ENCODE assay signal across 15 mouse cellular contexts in genomic region chr7:95810096-95810495, GRCm38 (mm10).
DNase-seq lines count a peak whose midpoint lies in the region; ATAC-seq and TF ChIP-seq lines count a peak whose summit lies in the region.
"Had no signal": no experiment of that assay in that cellular context is flagged by ENCODE, and none has a peak within 500 bp of the region (broad histone marks: within the 10 kb centered on the region; RNA-seq: fewer than 3 reads in every experiment).

No protein-coding gene starts in this region.

- no peaks in the 10 kb centered on the region for H3K9me3 ChIP-seq in embryonic facial prominence, embryonic 11.5 days (replicated peaks; ENCODE audit: control insufficient read depth, low read length)
- no peaks in the 10 kb centered on the region for H3K9me3 ChIP-seq in embryonic facial prominence, embryonic 10.5 days
- no peaks in the 10 kb centered on the region for H3K9me3 ChIP-seq in lung, embryonic 15.5 days
- H3K9me3 ChIP-seq: heart, embryonic 13.5 days; hindbrain, embryonic 15.5 days had no signal

- no peaks in the 10 kb centered on the region for H3K36me3 ChIP-seq in embryonic facial prominence, embryonic 11.5 days (replicated peaks; ENCODE audit: control insufficient read depth, insufficient read depth, low read depth, low read length)
- H3K36me3 ChIP-seq in embryonic facial prominence, embryonic 10.5 days (replicated peaks) = no peaks in the 10 kb centered on the region
- no peaks in the 10 kb centered on the region for H3K36me3 ChIP-seq in lung, embryonic 15.5 days
- H3K36me3 ChIP-seq: heart, embryonic 13.5 days; hindbrain, embryonic 15.5 days had no signal

- H3K9ac ChIP-seq in embryonic facial prominence, embryonic 11.5 days (replicated peaks; ENCODE audit: low read length) = no peak overlapping the region
- H3K9ac ChIP-seq in lung, embryonic 15.5 days = no peak overlapping the region
- H3K9ac ChIP-seq: heart, embryonic 13.5 days; hindbrain, embryonic 15.5 days had no signal

- H3K27ac ChIP-seq in embryonic facial prominence, embryonic 11.5 days (replicated peaks; ENCODE audit: low read depth, low read length) = no peak overlapping the region
- no peak overlapping the region for H3K27ac ChIP-seq in embryonic facial prominence, embryonic 10.5 days (replicated peaks)
- peak overlapping the region; percentile 53; the same call in 1 of the 2 replicates for H3K27ac ChIP-seq in lung, embryonic 15.5 days
- no peak overlapping the region for H3K27ac ChIP-seq in left cerebral cortex, adult 2 months
- H3K27ac ChIP-seq: heart, embryonic 13.5 days; hindbrain, embryonic 15.5 days had no signal

- no peak overlapping the region for H3K4me3 ChIP-seq in embryonic facial prominence, embryonic 11.5 days (ENCODE audit: low read depth, low read length)
- H3K4me3 ChIP-seq in embryonic facial prominence, embryonic 10.5 days = no peak overlapping the region
- no peak overlapping the region for H3K4me3 ChIP-seq in lung, embryonic 15.5 days
- no peak overlapping the region for H3K4me3 ChIP-seq in left cerebral cortex, adult 2 months
- H3K4me3 ChIP-seq: heart, embryonic 13.5 days; hindbrain, embryonic 15.5 days; myocyte had no signal

- intact Hi-C loops in left cerebral cortex, adult 2 months (cut with DNase I) = no loop called here

- DNase-seq in embryonic facial prominence, embryonic 11.5 days (ENCODE audit: low spot score) = peak; percentile 19
- no peak for DNase-seq in embryonic facial prominence, embryonic 10.5 days (ENCODE audit: low spot score)
- DNase-seq in lung, adult 18-20 months = no peak
- DNase-seq in ES-CJ7 (ENCODE audit: low read depth, low spot score) = peak; percentile 11
- DNase-seq in adrenal gland, postnatal 36 days = peak; percentile 3 to 5
- no peak for DNase-seq in left cerebral cortex, adult 2 months (ENCODE audit: extremely low spot score in 1 of 2, low spot score in 2 of 2)
- DNase-seq in spleen, adult 18-20 months = no peak
- DNase-seq: cerebellum, adult 18-20 months; kidney, adult 9 months; thymus, postnatal 14 days had no signal

- H3K4me1 ChIP-seq in embryonic facial prominence, embryonic 11.5 days (ENCODE audit: control insufficient read depth, insufficient read depth, low read length) = no peaks in the 10 kb centered on the region
- peaks cover 24% of the 10 kb centered on the region for H3K4me1 ChIP-seq in embryonic facial prominence, embryonic 10.5 days
- H3K4me1 ChIP-seq in lung, embryonic 15.5 days = peaks cover 8% of the 10 kb centered on the region
- H3K4me1 ChIP-seq: hindbrain, embryonic 15.5 days had no signal

- no peak for TF ChIP-seq CTCF in left cerebral cortex, adult 2 months (IDR thresholded peaks at IDR 0.05)

- no peak overlapping the region for H3K4me2 ChIP-seq in embryonic facial prominence, embryonic 11.5 days (ENCODE audit: low read depth, low read length)
- H3K4me2 ChIP-seq in lung, embryonic 15.5 days = no peak overlapping the region
- H3K4me2 ChIP-seq: heart, embryonic 13.5 days; hindbrain, embryonic 15.5 days; liver, embryonic 11.5 days had no signal

- H3K27me3 ChIP-seq in embryonic facial prominence, embryonic 11.5 days (ENCODE audit: control insufficient read depth, insufficient read depth, low read length) = no peaks in the 10 kb centered on the region
- H3K27me3 ChIP-seq in embryonic facial prominence, embryonic 10.5 days (replicated peaks; ENCODE audit: low read depth, poor library complexity, severe bottlenecking) = no peaks in the 10 kb centered on the region
- H3K27me3 ChIP-seq in lung, embryonic 15.5 days = no peaks in the 10 kb centered on the region
- H3K27me3 ChIP-seq: hindbrain, embryonic 15.5 days had no signal

- WGBS in embryonic facial prominence, embryonic 11.5 days = 5% methylated on average over 4 of the region's 4 CpGs
- 10% methylated on average over 4 of the region's 4 CpGs for WGBS in embryonic facial prominence, embryonic 10.5 days
- 7% methylated on average over 4 of the region's 4 CpGs for WGBS in lung, embryonic 15.5 days

- ATAC-seq in embryonic facial prominence, embryonic 11.5 days (replicated peaks; ENCODE audit: insufficient number of reproducible peaks, low FRiP score, low TSS enrichment, low read depth) = no peak
- peak; percentile 31; the same call in 1 of the 2 replicates for ATAC-seq in lung, embryonic 15.5 days (ENCODE audit: borderline replicate concordance, extremely low read depth, low FRiP score, low TSS enrichment)

Comparison
In these comparisons a context has a peak if more than half of its experiments do, and no peak if none do; other contexts are left out.
1. DNase-seq: peak in embryonic facial prominence, embryonic 11.5 days (single experiment), ES-CJ7 (single experiment) and adrenal gland, postnatal 36 days (2 of 2); none in embryonic facial prominence, embryonic 10.5 days (single experiment), lung, adult 18-20 months (0 of 2), left cerebral cortex, adult 2 months (0 of 2) and spleen, adult 18-20 months (0 of 2).